Mouse (Mus musculus) myocyte (in vitro differentiated cells): ENCODE measurements around the gene Slc25a45.

ENCODE experiments used
- CEBPB ChIP-seq: IDR thresholded peaks from 2 replicates; pipeline ENCODE4 v1.6.1; 2011; ENCODE audit warnings: mild to moderate bottlenecking, moderate library complexity; ENCODE audit not compliant: poor library complexity, insufficient read depth, severe bottlenecking
- E2F4 ChIP-seq: IDR thresholded peaks from one replicate; pipeline ENCODE4 v1.6.1; 2011; ENCODE audit warnings: mild to moderate bottlenecking, control low read depth, moderate library complexity; ENCODE audit not compliant: insufficient read depth
- MAX ChIP-seq: IDR thresholded peaks from one replicate; pipeline ENCODE4 v1.6.1; 2011; ENCODE audit warnings: low read depth, mild to moderate bottlenecking, control low read depth
- MYOD1 ChIP-seq, 3 experiments: IDR thresholded peaks; one replicate each; pipeline ENCODE4 v1.6.1; 2011; ENCODE audit warnings: control low read depth in 2 of 3, low read depth in 2 of 3, mild to moderate bottlenecking in 2 of 3, moderate library complexity in 1 of 3; ENCODE audit not compliant: insufficient read length in 2 of 3, control insufficient read depth in 1 of 3
- MYOG ChIP-seq, 3 experiments: IDR thresholded peaks; one replicate each; pipeline ENCODE4 v1.6.1; 2011; ENCODE audit warnings: control low read depth in 2 of 3, low read depth in 2 of 3, mild to moderate bottlenecking in 2 of 3; ENCODE audit not compliant: insufficient read length in 2 of 3, control insufficient read depth in 1 of 3, insufficient read depth in 1 of 3
- POLR2A ChIP-seq: IDR thresholded peaks from one replicate; pipeline ENCODE4 v1.6.1; 2011; ENCODE audit warnings: low read depth, mild to moderate bottlenecking, control low read depth, moderate library complexity; ENCODE audit not compliant: insufficient read length
- TCF12 ChIP-seq: IDR thresholded peaks from one replicate; pipeline ENCODE4 v1.6.1; 2011; ENCODE audit warnings: mild to moderate bottlenecking, control low read depth; ENCODE audit not compliant: poor library complexity, insufficient read depth, severe bottlenecking
- TCF3 ChIP-seq: IDR thresholded peaks from one replicate; pipeline ENCODE4 v1.6.1; 2011; ENCODE audit warnings: low read depth, control low read depth; ENCODE audit not compliant: insufficient read length
- USF1 ChIP-seq: IDR thresholded peaks from one replicate; pipeline ENCODE4 v1.6.1; 2011; ENCODE audit warnings: low read depth, mild to moderate bottlenecking, control low read depth, moderate library complexity

- peak; percentile 54 for TF ChIP-seq POLR2A
- no peak for TF ChIP-seq MAX
- no peak for TF ChIP-seq TCF12
- TF ChIP-seq USF1, result no peak
- no peak for TF ChIP-seq TCF3
- TF ChIP-seq E2F4, result no peak
- TF ChIP-seq MYOG (IDR thresholded peaks at IDR 0.05; ENCODE audit: control insufficient read depth in 1 of 3, insufficient read depth in 1 of 3, insufficient read length in 2 of 3, low read depth in 2 of 3), result no peak
- peak in 1 of 3 experiments; percentile 20 for TF ChIP-seq MYOD1 (IDR thresholded peaks at IDR 0.05; ENCODE audit: control insufficient read depth in 1 of 3, insufficient read length in 2 of 3, low read depth in 2 of 3)
- TF ChIP-seq CEBPB, result no peak
These were observed 29.4 kb upstream of the Slc25a45 start for GRCm38 (mm10) chr19:5848032-5848825.
